ENCODE assay signal across 28 mouse cellular contexts in genomic region chr1:73951178-73951577, GRCm38 (mm10).
DNase-seq lines count a peak whose midpoint lies in the region; ATAC-seq and TF ChIP-seq lines count a peak whose summit lies in the region.
"Had no signal": no experiment of that assay in that cellular context is flagged by ENCODE, and none has a peak within 500 bp of the region (broad histone marks: within the 10 kb centered on the region; RNA-seq: fewer than 3 reads in every experiment).

No protein-coding gene starts in this region.

- no peaks in the 10 kb centered on the region for H3K27me3 ChIP-seq in heart, embryonic 16.5 days (ENCODE audit: control insufficient read depth, insufficient read depth, low read length)
- no peaks in the 10 kb centered on the region for H3K27me3 ChIP-seq in C2C12 (ENCODE audit: control insufficient read depth, insufficient read depth, insufficient read length)
- H3K27me3 ChIP-seq: embryonic facial prominence, embryonic 13.5 days; limb, embryonic 12.5 days; lung, embryonic 15.5 days; neural tube, embryonic 13.5 days had no signal

- intact Hi-C loops in gastrocnemius, adult 2 months (cut with DNase I): no loop called here
- intact Hi-C loops in gastrocnemius, postnatal 14 days (cut with DNase I; ENCODE audit: low total_unique reads): no loop called here

- 78% methylated on average over 3 of the region's 3 CpGs for WGBS in heart, embryonic 16.5 days
- 73% methylated on average over 3 of the region's 3 CpGs for WGBS in macrophage (ENCODE audit: missing documents)

- H3K79me2 ChIP-seq in C2C12 (ENCODE audit: control insufficient read depth, insufficient read depth) (peaks cover 41% of the 10 kb centered on the region), macrophage (ENCODE audit: inconsistent target) (no peaks in the 10 kb centered on the region)

- DNase-seq in gastrocnemius, adult 2 months: peak; percentile 63
- no peak for DNase-seq in gastrocnemius, postnatal 14 days
- DNase-seq in heart, adult 8-10 months (ENCODE audit: low spot score): no peak
- no peak for DNase-seq in adrenal gland, postnatal 36 days
- no peak for DNase-seq in neural tube, embryonic 10.5 days (ENCODE audit: extremely low spot score, low spot score)
- DNase-seq: cerebellum, adult 11-12 months; cerebellum, adult 9-11 months; gastrocnemius, postnatal 25 days; heart, postnatal 10 days; kidney, postnatal 25 days; right cerebral cortex, postnatal 14 days; spleen, adult 18-20 months; thymus, postnatal 14 days had no signal

- H3K4me1 ChIP-seq in heart, embryonic 16.5 days (ENCODE audit: control insufficient read depth, insufficient read depth, low read length): peaks cover 85% of the 10 kb centered on the region

- H3K36me3 ChIP-seq in heart, embryonic 16.5 days (ENCODE audit: control insufficient read depth, insufficient read depth): peaks cover 45% of the 10 kb centered on the region
- H3K36me3 ChIP-seq in C2C12 (ENCODE audit: control insufficient read depth, insufficient read depth) (peaks cover 54% of the 10 kb centered on the region), macrophage (ENCODE audit: inconsistent target) (peaks cover 19% of the 10 kb centered on the region; the same call in 1 of the 2 replicates)

- no peak overlapping the region for H3K4me2 ChIP-seq in heart, embryonic 16.5 days (ENCODE audit: low read depth, low read length)
- H3K4me2 ChIP-seq: embryonic facial prominence, embryonic 13.5 days; hindbrain, embryonic 14.5 days; limb, embryonic 12.5 days; liver, embryonic 11.5 days; lung, embryonic 15.5 days; midbrain, embryonic 11.5 days; neural tube, embryonic 13.5 days had no signal

- TF ChIP-seq CTCF in gastrocnemius, adult 2 months (IDR thresholded peaks at IDR 0.05): no peak
- TF ChIP-seq CTCF in C2C12 (IDR thresholded peaks at IDR 0.05; ENCODE audit: control insufficient read depth, insufficient read depth, insufficient read length): no peak

- H3K4me3 ChIP-seq in gastrocnemius, adult 2 months: no peak overlapping the region
- H3K4me3 ChIP-seq in heart, embryonic 16.5 days (ENCODE audit: low read length): no peak overlapping the region
- H3K4me3 ChIP-seq in C2C12 (ENCODE audit: insufficient read depth, poor library complexity, severe bottlenecking): no peak overlapping the region
- no peak overlapping the region for H3K4me3 ChIP-seq in macrophage (ENCODE audit: inconsistent target)
- H3K4me3 ChIP-seq: embryonic facial prominence, embryonic 13.5 days; forebrain, embryonic 10.5 days; limb, embryonic 12.5 days; lung, embryonic 15.5 days; neural tube, embryonic 13.5 days had no signal

- peaks cover 18% of the 10 kb centered on the region for H3K79me3 ChIP-seq in C2C12 (ENCODE audit: low read depth)

- H3ac ChIP-seq in C2C12 (ENCODE audit: control insufficient read depth, insufficient read length, low read depth): peak overlapping the region; percentile 18

- no peak for ATAC-seq in heart, embryonic 16.5 days (replicated peaks; ENCODE audit: extremely low read depth, insufficient read depth, low FRiP score)
- ATAC-seq: activated CD4-positive, CD25-positive, alpha-beta regulatory T cell, adult 4 months; forebrain, embryonic 16.5 days; intestine, postnatal 0 days; midbrain, embryonic 16.5 days had no signal

- peak overlapping the region; percentile 99 for H3K27ac ChIP-seq in gastrocnemius, adult 2 months
- H3K27ac ChIP-seq in heart, embryonic 16.5 days (ENCODE audit: low read length): peak overlapping the region; percentile 20; the same call in 1 of the 2 replicates
- H3K27ac ChIP-seq in macrophage: peak overlapping the region; percentile 60
- H3K27ac ChIP-seq: embryonic facial prominence, embryonic 13.5 days; forebrain, embryonic 10.5 days; hindbrain, embryonic 14.5 days; limb, embryonic 12.5 days; lung, embryonic 15.5 days; neural tube, embryonic 13.5 days had no signal

- H3K9ac ChIP-seq in heart, embryonic 16.5 days (ENCODE audit: low read length): peak overlapping the region; percentile 34; the same call in 1 of the 2 replicates
- H3K9ac ChIP-seq: embryonic facial prominence, embryonic 13.5 days; hindbrain, embryonic 14.5 days; limb, embryonic 12.5 days; lung, embryonic 15.5 days; neural tube, embryonic 13.5 days had no signal

- H3K9me3 ChIP-seq in heart, embryonic 16.5 days (replicated peaks; ENCODE audit: control insufficient read depth, low read length): no peaks in the 10 kb centered on the region
- H3K9me3 ChIP-seq: embryonic facial prominence, embryonic 13.5 days; forebrain, embryonic 10.5 days; limb, embryonic 12.5 days; lung, embryonic 15.5 days; neural tube, embryonic 13.5 days had no signal

TF ChIP-seq in C2C12, 6 proteins besides CTCF, POLR2A, EP300 and RAD21:
- peak; percentile 90 for TF ChIP-seq MYOD1 (IDR thresholded peaks at IDR 0.05; ENCODE audit: control insufficient read depth, insufficient read length, low read depth)
- TF ChIP-seq USF1 (IDR thresholded peaks at IDR 0.05; ENCODE audit: low read depth): no peak
- TF ChIP-seq FOSL1 (IDR thresholded peaks at IDR 0.05; ENCODE audit: insufficient read depth, low read length, poor library complexity, severe bottlenecking): peak; percentile 38
- TF ChIP-seq MAX (IDR thresholded peaks at IDR 0.05): no peak

Comparison
In these comparisons a context has a peak if more than half of its experiments do, and no peak if none do; other contexts are left out.
1. H3K27ac ChIP-seq: peak in every context shown above with its lines; median percentile 99 in gastrocnemius, adult 2 months; 60 in macrophage; 20 in heart, embryonic 16.5 days.